Mouse (Mus musculus) NIH3T3 (cell line): ENCODE measurements at regions not wholly inside any gene's neighbourhood (a gene's known extent, or its start where the extent isn't known, plus 50 kb on each side); places are given as distances from the start of the nearest gene placed in this dataset.

Experiments used
- DNase-seq: peaks from one replicate; pipeline ENCODE4 v3.0.0-alpha.2; 2012; ENCODE audit warnings: low read depth

DNA sequence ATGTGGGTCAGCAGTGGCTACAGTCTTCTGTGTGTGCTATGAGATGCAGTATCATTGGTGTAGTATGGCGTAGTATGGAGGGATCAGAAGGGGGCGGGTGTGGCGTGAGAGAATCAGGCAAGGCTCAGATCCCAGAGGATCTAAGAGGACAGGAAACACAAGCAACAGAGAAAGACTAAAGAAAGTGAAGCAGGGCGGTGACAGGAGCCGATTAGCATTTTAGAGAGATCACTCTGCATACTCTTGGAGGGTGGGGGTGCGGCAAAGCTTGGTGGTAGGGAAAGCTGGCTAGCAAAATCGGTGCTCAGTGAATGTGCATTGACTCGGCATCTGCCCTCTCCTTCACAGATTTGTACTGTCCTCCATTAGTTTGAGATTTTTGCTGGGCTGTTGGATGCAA is 93.1 kb upstream of the Mphosph6 start:
- DNase-seq = no peak

DNA sequence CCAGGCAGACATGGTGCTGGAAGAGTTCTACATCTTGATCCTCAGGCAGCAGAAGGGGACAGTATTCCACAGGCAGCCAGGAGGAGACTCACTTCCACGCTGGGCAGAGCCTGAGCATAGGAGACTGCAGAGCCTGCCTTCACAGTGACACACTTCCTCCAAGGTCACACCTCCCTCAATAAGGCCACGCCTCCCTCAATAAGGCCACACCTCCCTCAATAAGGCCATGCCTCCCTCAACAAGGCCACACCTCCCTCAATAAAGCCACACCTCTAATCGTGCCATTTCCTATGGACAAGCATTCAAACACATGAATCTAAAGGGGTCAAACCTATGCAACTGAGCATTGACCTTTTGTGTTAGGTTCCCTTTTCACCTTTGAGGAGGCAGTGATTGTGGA is 88.5 kb upstream of the Mphosph6 start:
- no peak for DNase-seq

DNA sequence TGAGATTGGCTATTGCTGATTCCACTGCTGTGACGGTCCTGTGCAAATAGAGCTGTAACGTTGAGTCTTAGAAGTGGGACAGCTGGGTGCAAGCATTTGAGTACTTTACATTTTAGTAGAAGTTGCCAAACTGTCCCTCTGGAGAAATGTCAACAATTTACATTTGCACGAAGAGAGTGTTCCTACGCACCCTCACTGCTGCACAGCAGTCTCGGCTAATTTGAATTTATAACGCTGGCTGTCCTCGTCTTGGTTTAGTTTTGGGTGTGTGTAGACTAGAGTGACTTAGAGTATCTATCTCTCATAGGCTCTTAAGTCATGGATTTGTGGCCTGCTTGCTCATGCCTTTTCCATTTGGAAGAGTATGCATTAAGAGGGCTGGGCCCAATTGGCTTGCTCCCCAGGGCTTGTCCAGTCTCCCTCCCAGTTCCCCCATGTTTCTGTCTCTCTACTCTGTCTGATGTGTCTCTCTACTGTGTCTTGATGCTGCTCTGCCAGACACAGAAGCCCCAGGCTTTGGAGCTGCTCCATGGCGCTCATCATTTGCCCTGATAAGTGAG is 79.8 kb upstream of the Mphosph6 start:
- DNase-seq = no peak

- DNase-seq = no peak
These were observed 78.7 kb upstream of the Mphosph6 start for GRCm38 (mm10) chr8:117880279-117880975.

GRCm38 (mm10) chr8:117873611-117874010 is 71.9 kb upstream of the Mphosph6 start:
- DNase-seq = no peak

DNA sequence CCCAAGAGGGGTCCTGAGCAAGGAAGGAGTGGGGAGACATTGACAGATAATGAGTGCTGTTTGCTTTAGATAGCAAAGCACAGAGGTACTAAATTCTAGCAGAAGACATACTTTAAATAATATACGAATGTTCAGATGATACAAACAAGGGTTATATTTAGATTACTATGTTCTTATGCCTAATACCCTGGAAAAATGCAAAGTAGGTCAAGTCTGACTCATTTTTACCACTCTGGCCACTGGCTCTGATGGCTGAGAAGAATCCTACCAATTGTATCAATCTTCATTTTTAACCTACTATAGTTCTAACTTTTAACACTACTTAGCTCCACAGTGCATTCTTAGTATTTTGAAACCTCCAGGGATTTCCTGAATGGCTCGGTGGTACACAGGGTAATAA is 65.4 kb upstream of the Mphosph6 start:
- DNase-seq = no peak

- no peak for DNase-seq
These were observed 63.3 kb upstream of the Mphosph6 start for GRCm38 (mm10) chr8:117865014-117865413.

- DNase-seq = peak; percentile 75
These were observed 62.1 kb upstream of the Mphosph6 start for GRCm38 (mm10) chr8:117863837-117864236.

DNA sequence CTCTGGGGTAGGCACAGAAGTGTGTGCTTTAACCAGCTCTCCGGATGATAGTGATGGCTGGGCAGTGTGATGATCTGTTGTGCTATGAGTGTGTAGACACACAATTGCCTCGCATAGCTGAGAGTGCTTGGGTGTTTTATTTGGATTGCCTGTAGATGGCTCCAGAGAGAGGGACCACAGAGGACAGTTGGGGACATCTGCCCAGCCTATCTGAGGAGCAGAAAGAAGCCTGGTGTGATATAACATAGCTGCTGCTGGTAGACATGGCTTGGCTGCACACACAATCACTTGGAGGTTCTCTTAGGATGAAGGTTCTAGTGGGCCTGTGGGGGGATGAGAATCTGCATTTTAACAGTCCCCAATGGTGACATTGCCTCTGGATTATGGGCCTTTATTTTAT is 60.6 kb upstream of the Mphosph6 start:
- DNase-seq = no peak

- no peak for DNase-seq
These were observed 58.0 kb upstream of the Mphosph6 start for GRCm38 (mm10) chr8:117859734-117860133.

DNA sequence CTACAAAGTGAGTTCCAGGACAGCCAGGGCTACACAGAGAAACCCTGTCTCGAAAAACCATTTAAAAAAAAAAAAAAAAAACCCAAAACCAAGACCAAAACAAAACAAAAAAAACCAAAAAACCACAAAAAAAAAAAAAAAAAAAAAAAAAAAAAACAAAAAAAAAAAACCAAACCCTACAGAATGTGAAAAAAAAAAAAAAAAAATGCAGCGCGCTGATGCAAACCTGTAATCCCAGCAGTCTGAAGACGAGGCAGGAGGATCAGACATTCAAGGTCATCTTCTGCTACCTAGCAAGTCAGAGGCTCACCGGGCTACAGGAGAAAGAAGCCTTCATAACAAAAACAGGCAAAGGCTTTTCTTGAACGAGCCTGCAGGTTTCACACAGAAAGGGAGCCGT is 57.4 kb upstream of the Mphosph6 start:
- no peak for DNase-seq

GRCm38 (mm10) chr8:117856121-117856520 is 54.4 kb upstream of the Mphosph6 start:
- no peak for DNase-seq

DNA sequence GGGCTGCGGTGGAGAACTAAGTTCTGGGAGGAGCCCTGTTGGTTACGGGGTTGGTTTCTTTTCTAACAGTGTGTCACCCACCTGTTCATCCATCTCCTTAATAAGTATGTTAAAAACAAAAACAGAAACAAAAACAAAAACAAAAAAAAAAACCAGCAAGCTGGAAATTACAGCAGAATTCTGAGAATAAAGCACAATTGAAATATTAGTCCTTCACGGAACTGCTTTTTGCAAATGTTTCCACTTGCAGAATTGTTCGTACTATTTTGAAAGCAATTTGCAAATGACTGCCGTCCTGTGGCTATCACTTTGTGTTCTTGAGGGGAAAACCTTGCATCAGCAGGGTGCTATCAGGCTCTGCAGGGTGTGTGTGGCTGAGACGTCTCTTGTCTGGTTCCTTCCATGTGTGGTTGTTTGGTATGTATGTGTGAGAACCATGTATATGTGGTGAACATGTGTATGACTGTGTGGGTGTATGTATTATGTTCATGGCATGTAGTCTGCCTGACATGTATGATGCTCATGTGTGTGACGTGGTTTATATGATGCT is 53.3 kb upstream of the Mphosph6 start:
- DNase-seq = no peak

DNA sequence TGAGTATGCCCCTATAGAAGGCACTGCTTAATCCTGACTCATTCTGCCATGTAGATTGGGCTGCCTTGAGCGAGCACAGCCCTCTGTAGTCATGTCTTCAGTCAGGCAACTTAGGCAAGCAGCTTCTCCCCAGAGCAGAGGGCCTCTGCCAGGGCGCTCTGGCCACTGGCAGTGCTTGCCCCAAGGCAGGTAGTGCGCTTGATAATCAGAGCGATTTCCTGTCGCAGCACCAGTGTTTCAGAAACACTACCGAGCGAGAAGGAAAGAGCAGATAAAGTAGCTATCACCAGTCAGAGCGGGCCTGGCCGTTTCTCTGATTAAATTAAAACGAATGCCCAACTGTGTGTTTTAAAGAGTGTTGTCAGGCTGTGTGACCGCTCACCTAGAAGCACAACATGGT is 52.6 kb upstream of the Mphosph6 start:
- no peak for DNase-seq

- no peak for DNase-seq
These were observed 51.7 kb upstream of the Mphosph6 start for GRCm38 (mm10) chr8:117853408-117853807.

- no peak for DNase-seq
These were observed 50.8 kb upstream of the Mphosph6 start for GRCm38 (mm10) chr8:117852521-117852920.
